Mouse (Mus musculus) thymus, adult 2 months (tissue): Measurements from ENCODE around the gene Olfr1255.

ENCODE experiments used
- CTCF ChIP-seq: fragments of 200-500 bp; IDR thresholded peaks from 2 replicates; pipeline ENCODE4 v1.5.1; 2012; ENCODE audit warnings: mild to moderate bottlenecking, control low read depth, low read length, moderate library complexity, borderline replicate concordance; ENCODE audit not compliant: control insufficient read depth, poor library complexity, insufficient read depth; ENCODE audit errors: extremely low read depth
- POLR2A ChIP-seq: fragments of 200-500 bp; IDR thresholded peaks from 2 replicates; pipeline ENCODE4 v1.6.1; 2012; ENCODE audit warnings: mild to moderate bottlenecking, low read length, control low read depth, moderate library complexity; ENCODE audit not compliant: control insufficient read depth, poor library complexity, insufficient read depth; ENCODE audit errors: extremely low read depth

- TF ChIP-seq CTCF, result no peak
- no peak for TF ChIP-seq POLR2A
Measured at GRCm38 (mm10) chr2:89849230-89849629, 37.4 kb downstream of the Olfr1255 start.
